Mouse (Mus musculus) MEL (cell line): ENCODE data around the gene Col13a1. TPM values are rescaled to one million over a fixed set of nuclear protein-coding genes. Genes with fewer than 3 reads are reported as not detected.

Source experiments
- DNase-seq: peaks from one replicate; pipeline ENCODE4 v3.0.0; 2011; ENCODE audit warnings: low read depth, low spot score
- H3K27ac ChIP-seq: 2 replicates; pipeline ENCODE4 v1.5.1; 2012; ENCODE audit warnings: low read depth, mild to moderate bottlenecking, control low read depth, low read length, moderate library complexity; ENCODE audit not compliant: control insufficient read depth
- H3K27me3 ChIP-seq, 2 experiments: fragments of 150-350 bp in 1 of 2; sonication (generic) in 1 of 2; 2 replicates each; pipeline ENCODE4 v1.6.1; 2012; ENCODE audit warnings: low read length in 2 of 2, mild to moderate bottlenecking in 2 of 2, improper control_type of control experiment in 1 of 2, moderate library complexity in 1 of 2; ENCODE audit not compliant: insufficient read depth in 2 of 2, control insufficient read depth in 1 of 2
- H3K36me3 ChIP-seq, 2 experiments: 2 replicates each; pipeline ENCODE4 v1.6.1; 2012 to 2014; ENCODE audit warnings: low read length in 2 of 2, improper control_type of control experiment in 1 of 2, inconsistent platforms in 1 of 2, mild to moderate bottlenecking in 1 of 2; ENCODE audit not compliant: insufficient read depth in 2 of 2, control insufficient read depth in 1 of 2
- H3K4me1 ChIP-seq, 2 experiments: fragments of 150-350 bp in 1 of 2; sonication (generic) in 1 of 2; 2 replicates each; pipeline ENCODE4 v1.6.1; 2012; ENCODE audit warnings: low read length in 2 of 2, improper control_type of control experiment in 1 of 2, mild to moderate bottlenecking in 1 of 2; ENCODE audit not compliant: insufficient read depth in 2 of 2, control insufficient read depth in 1 of 2
- H3K4me3 ChIP-seq, 2 experiments: fragments of 150-350 bp in 1 of 2; sonication (generic) in 1 of 2; 2 replicates each; pipeline ENCODE4 v1.5.1; 2012; ENCODE audit warnings: low read depth in 2 of 2, low read length in 2 of 2, mild to moderate bottlenecking in 2 of 2, moderate library complexity in 2 of 2, control low read depth in 1 of 2, improper control_type of control experiment in 1 of 2; ENCODE audit not compliant: control insufficient read depth in 1 of 2, insufficient read depth in 1 of 2
- H3K79me2 ChIP-seq: 2 replicates; pipeline ENCODE4 v1.6.1; 2012; ENCODE audit warnings: mild to moderate bottlenecking, low read length, moderate library complexity; ENCODE audit not compliant: control insufficient read depth, poor library complexity, insufficient read depth
- H3K9ac ChIP-seq: 2 replicates; pipeline ENCODE4 v1.6.1; 2012; ENCODE audit warnings: low read depth, mild to moderate bottlenecking, control low read depth, low read length, moderate library complexity; ENCODE audit not compliant: control insufficient read depth, poor library complexity, severe bottlenecking
- H3K9me3 ChIP-seq: fragments of 150-350 bp; sonication (generic); replicated peaks from 2 replicates; pipeline ENCODE4 v1.6.1; 2012; ENCODE audit warnings: mild to moderate bottlenecking, low read length, improper control_type of control experiment, moderate library complexity; ENCODE audit not compliant: insufficient read depth
- CHD1 ChIP-seq: IDR thresholded peaks from 2 replicates; pipeline ENCODE4 v1.6.1; 2012; ENCODE audit warnings: low read depth, mild to moderate bottlenecking, inconsistent platforms, low read length, improper control_type of control experiment
- CHD2 ChIP-seq: IDR thresholded peaks from 2 replicates; pipeline ENCODE4 v1.6.1; 2011; ENCODE audit warnings: low read length, improper control_type of control experiment
- CTCF ChIP-seq, 3 experiments: IDR thresholded peaks in 2 of 3; conservative IDR thresholded peaks in 1 of 3; 2 replicates each; pipeline ENCODE4 v1.5.1; 2011 to 2012; ENCODE audit warnings: low read length in 3 of 3, low read depth in 2 of 3, mild to moderate bottlenecking in 2 of 3, improper control_type of control experiment in 1 of 3, inconsistent platforms in 1 of 3, mixed read lengths in 1 of 3, moderate library complexity in 1 of 3; ENCODE audit not compliant: control insufficient read depth in 1 of 3, insufficient read depth in 1 of 3, poor library complexity in 1 of 3, severe bottlenecking in 1 of 3
- E2F4 ChIP-seq: IDR thresholded peaks from 2 replicates; pipeline ENCODE4 v1.6.1; 2011; ENCODE audit warnings: low read depth, low read length, improper control_type of control experiment, borderline replicate concordance
- GATA1 ChIP-seq: IDR thresholded peaks from 2 replicates; pipeline ENCODE4 v1.6.1; 2011; ENCODE audit warnings: low read depth, low read length, improper control_type of control experiment
- JUND ChIP-seq: IDR thresholded peaks from 2 replicates; pipeline ENCODE4 v1.6.1; 2011; ENCODE audit warnings: low read depth, mild to moderate bottlenecking, improper control_type of control experiment, low read length
- MAFK ChIP-seq: IDR thresholded peaks from 2 replicates; pipeline ENCODE4 v1.6.1; 2011; ENCODE audit warnings: low read depth, mild to moderate bottlenecking, low read length, improper control_type of control experiment, borderline replicate concordance
- NELFE ChIP-seq: IDR thresholded peaks from 2 replicates; pipeline ENCODE4 v1.6.1; 2011; ENCODE audit warnings: low read depth, low read length, improper control_type of control experiment
- NRF1 ChIP-seq: IDR thresholded peaks from 2 replicates; pipeline ENCODE4 v1.6.1; 2014; ENCODE audit warnings: low read depth, mild to moderate bottlenecking, inconsistent platforms, low read length, improper control_type of control experiment, moderate library complexity; ENCODE audit not compliant: poor library complexity, insufficient read depth, severe bottlenecking
- POLR2AphosphoS2 ChIP-seq: IDR thresholded peaks from 2 replicates; pipeline ENCODE4 v1.6.1; 2011; ENCODE audit warnings: low read length, improper control_type of control experiment
- POLR2AphosphoS5 ChIP-seq: IDR thresholded peaks from 2 replicates; pipeline ENCODE4 v1.6.1; 2012; ENCODE audit warnings: low read depth, borderline replicate concordance, mild to moderate bottlenecking, inconsistent platforms, low read length, moderate library complexity, mixed read lengths
- RAD21 ChIP-seq: IDR thresholded peaks from 2 replicates; pipeline ENCODE4 v1.6.1; 2011; ENCODE audit warnings: mild to moderate bottlenecking, low read depth, low read length, improper control_type of control experiment
- RCOR1 ChIP-seq: IDR thresholded peaks from 2 replicates; pipeline ENCODE4 v1.6.1; 2012; ENCODE audit warnings: low read depth, mild to moderate bottlenecking, inconsistent platforms, low read length, improper control_type of control experiment
- SMC3 ChIP-seq: IDR thresholded peaks from 2 replicates; pipeline ENCODE4 v1.6.1; 2011; ENCODE audit warnings: low read depth, low read length, improper control_type of control experiment
- TAL1 ChIP-seq: IDR thresholded peaks from 2 replicates; pipeline ENCODE4 v1.6.1; 2012; ENCODE audit warnings: mild to moderate bottlenecking, inconsistent platforms, low read length, moderate library complexity, mixed read lengths
- TBP ChIP-seq: IDR thresholded peaks from 2 replicates; pipeline ENCODE4 v1.8.0; 2011; ENCODE audit warnings: low read depth, low read length, improper control_type of control experiment
- TCF12 ChIP-seq: IDR thresholded peaks from 2 replicates; pipeline ENCODE4 v1.6.1; 2014; ENCODE audit warnings: low read depth, mild to moderate bottlenecking, inconsistent platforms, low read length, improper control_type of control experiment, moderate library complexity
- USF1 ChIP-seq: IDR thresholded peaks from 2 replicates; pipeline ENCODE4 v1.6.1; 2014; ENCODE audit warnings: low read depth, mild to moderate bottlenecking, inconsistent platforms, low read length, improper control_type of control experiment, moderate library complexity
- ZC3H11A ChIP-seq: IDR thresholded peaks from 2 replicates; pipeline ENCODE4 v1.6.1; 2012; ENCODE audit warnings: low read depth, mild to moderate bottlenecking, inconsistent platforms, low read length, improper control_type of control experiment
- polyA plus RNA-seq, 2 experiments: library from polyadenylated mRNA; stranded (reverse) in 1 of 2; unstranded in 1 of 2; fragments of >175 nt in 1 of 2; fragments of >200 nt in 1 of 2; gene quantifications; 2 replicates each; pipeline versions ENCODE4 v1.2.1 to v1.2.4; 2012; ENCODE audit warnings: low replicate concordance in 2 of 2, low read depth in 1 of 2; ENCODE audit not compliant: insufficient read length in 2 of 2, insufficient read depth in 1 of 2, missing spikeins in 1 of 2
- total RNA-seq: library from RNA; depleted of rRNA; stranded (reverse); fragments of 300-350 nt; gene quantifications from 2 replicates; pipeline ENCODE4 v1.2.3, GENCODE M21; 2012

The Col13a1 gene
- total and polyA plus RNA-seq, 3 experiments, result not detected

- Histone ChIP-seq H3K27ac (no peak overlapping the region), H3K27me3 (no peaks in the 10 kb centered on the region), H3K36me3 (no peaks in the 10 kb centered on the region), H3K4me1 (no peaks in the 10 kb centered on the region), H3K9me3 (no peaks in the 10 kb centered on the region; the same call in 1 of the 2 replicates), H3K9ac (no peak overlapping the region), H3K4me3 (no peak overlapping the region), H3K79me2 (no peaks in the 10 kb centered on the region)
- DNase-seq, result no peak
- TF ChIP-seq NRF1, result no peak
- TF ChIP-seq RAD21, result no peak
- TF ChIP-seq TBP, result no peak
- no peak for TF ChIP-seq TAL1
- no peak for TF ChIP-seq SMC3
- TF ChIP-seq POLR2AphosphoS2, result no peak
- TF ChIP-seq NELFE, result no peak
- TF ChIP-seq POLR2AphosphoS5, result no peak
Measured at GRCm38 (mm10) chr10:61920655-61921365, 58.1 kb downstream of the Col13a1 start.

DNA sequence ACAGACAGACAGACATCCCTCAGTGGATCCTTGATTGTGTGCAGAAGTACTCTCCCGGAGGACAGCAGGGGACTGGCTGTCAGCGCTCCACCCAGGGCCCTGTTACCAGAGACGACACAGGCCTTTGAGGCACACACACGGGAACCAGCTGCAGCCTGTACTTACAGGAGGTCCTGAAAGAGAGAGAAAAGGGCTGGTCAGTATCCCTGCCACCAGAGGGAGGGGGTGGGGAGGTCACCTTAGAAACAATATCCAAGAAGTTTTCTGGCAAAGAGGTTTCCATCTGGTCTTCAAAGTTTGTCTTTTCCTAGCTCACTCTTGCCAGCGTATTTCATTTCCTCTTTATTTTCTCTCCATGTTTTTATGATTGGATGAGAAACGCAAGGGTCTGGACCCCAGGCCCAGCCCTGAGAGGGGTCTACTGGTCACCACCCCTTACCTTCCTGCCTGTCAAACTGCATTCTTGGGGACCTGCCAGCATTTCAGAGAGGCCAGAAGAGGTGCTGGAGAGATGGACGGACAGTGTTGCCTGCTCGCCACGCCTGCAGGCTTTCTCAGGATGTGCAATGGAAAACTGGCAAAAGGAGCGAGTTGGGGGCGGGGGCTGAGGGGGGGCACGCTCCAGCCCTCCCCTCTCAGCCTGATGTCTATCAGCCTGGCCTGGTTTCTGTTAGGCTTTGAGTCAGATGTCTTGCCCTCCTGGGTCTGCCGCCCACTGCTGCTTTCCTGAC lies 58.8 kb downstream of the Col13a1 start:
- TF ChIP-seq CHD1 (no peak), GATA1 (no peak)
- Histone ChIP-seq H3K79me2 (no peaks in the 10 kb centered on the region), H3K4me3 (no peak overlapping the region), H3K9me3 (no peaks in the 10 kb centered on the region; the same call in 1 of the 2 replicates), H3K27me3 (no peaks in the 10 kb centered on the region), H3K4me1 (no peaks in the 10 kb centered on the region), H3K36me3 (no peaks in the 10 kb centered on the region), H3K9ac (no peak overlapping the region), H3K27ac (no peak overlapping the region)
- no peak for DNase-seq

DNA sequence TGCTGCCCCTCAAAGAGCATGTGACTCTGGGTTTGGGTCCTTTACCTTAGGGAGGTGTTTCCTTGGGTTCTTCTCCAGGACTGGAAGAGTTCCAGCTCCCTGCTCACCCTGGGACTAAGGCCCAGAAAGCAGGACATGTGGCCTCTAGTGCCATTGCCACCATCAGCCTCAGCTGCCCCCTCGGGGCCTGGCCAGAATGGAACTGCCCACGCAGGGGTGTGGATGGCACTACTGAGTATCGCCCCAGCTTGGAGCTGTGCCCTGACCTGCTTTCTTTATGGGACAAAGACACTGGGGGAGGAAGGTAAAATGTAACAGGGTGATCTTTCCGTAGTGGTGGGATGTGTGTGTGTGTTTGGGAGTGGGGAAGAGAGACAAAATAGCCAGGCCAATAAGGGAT lies 59.4 kb downstream of the Col13a1 start:
- TF ChIP-seq POLR2AphosphoS5, result no peak
- no peak for TF ChIP-seq TAL1
- no peak for TF ChIP-seq USF1
- no peak for TF ChIP-seq CHD2
- TF ChIP-seq MAFK, result no peak
- no peak for TF ChIP-seq E2F4
- no peak for TF ChIP-seq RCOR1
- TF ChIP-seq SMC3, result no peak
- TF ChIP-seq TCF12, result no peak
- TF ChIP-seq CTCF (IDR thresholded peaks at IDR 0.05 in 2 of 3, conservative IDR thresholded peaks at IDR 0.05 in 1 of 3; ENCODE audit: control insufficient read depth in 1 of 3, insufficient read depth in 1 of 3, low read depth in 2 of 3, low read length in 3 of 3, poor library complexity in 1 of 3, severe bottlenecking in 1 of 3), result no peak
- no peak for TF ChIP-seq ZC3H11A
- no peak for TF ChIP-seq JUND
- TF ChIP-seq CHD1, result no peak
- no peak for DNase-seq
- H3K4me1 ChIP-seq, result no peaks in the 10 kb centered on the region

More for the DNA sequence above, 59.4 kb downstream of the Col13a1 start:
- Histone ChIP-seq H3K36me3 (no peaks in the 10 kb centered on the region), H3K27ac (no peak overlapping the region), H3K4me3 (no peak overlapping the region), H3K9ac (no peak overlapping the region), H3K9me3 (no peaks in the 10 kb centered on the region; the same call in 1 of the 2 replicates), H3K79me2 (no peaks in the 10 kb centered on the region), H3K27me3 (no peaks in the 10 kb centered on the region)
